Mouse (Mus musculus) adrenal gland, postnatal 25 days (tissue): ENCODE data around the gene Cyp4a14. TPM values are rescaled to one million over a fixed set of nuclear protein-coding genes. Genes with fewer than 3 reads are reported as not detected.
"Not testable (repeated sequence)": the region's sequence is repeated elsewhere in the genome, so short reads cannot be mapped to it uniquely, and the experiment has no call there.

ENCODE experiments used
- DNase-seq: peaks from one replicate; pipeline ENCODE4 v3.0.0; 2021; ENCODE audit warnings: mixed read lengths
- long read RNA-seq: library from polyadenylated mRNA; stranded (forward); transcript quantifications from one replicate; pipeline ENCODE4 v2.0.0, GENCODE M21; 2021
- total RNA-seq: library from RNA; stranded (reverse); gene quantifications from 2 replicates; pipeline ENCODE4 v1.2.3, GENCODE M21; 2021

Gene Cyp4a14
- 2.7 TPM in 1 of 2 replicates, not detected in the other for total RNA-seq
- long read RNA-seq, transcript Cyp4a14-201 (12 exons, 2,496 nt), result major isoform, 11 of 26 reads
- long read RNA-seq, partial matches to known transcripts, result 12 of 26 reads
- long read RNA-seq, other reads (novel, unspliced or antisense), result 3 of 26 reads

GRCm38 (mm10) chr4:115496001-115496400 is at the start of gene Cyp4a14:
Gene Cyp4a14 (minus strand): TSS chr4:115496142.
- no peak for DNase-seq

- no peak for DNase-seq
Measured at GRCm38 (mm10) chr4:115545101-115545500, 49.2 kb upstream of the Cyp4a14 start.

GRCm38 (mm10) chr4:115521766-115522165 is 25.8 kb upstream of the Cyp4a14 start:
- no peak for DNase-seq

- no peak for DNase-seq
Measured at GRCm38 (mm10) chr4:115519444-115519843, 23.5 kb upstream of the Cyp4a14 start.

- not testable (repeated sequence) for DNase-seq
Measured at GRCm38 (mm10) chr4:115518000-115518399, 22.1 kb upstream of the Cyp4a14 start, which contains the start of gene Cyp4a10. Gene Cyp4a10 (plus strand): TSS chr4:115518264.

- DNase-seq, result not testable (repeated sequence)
Measured at GRCm38 (mm10) chr4:115513964-115514363, 18.0 kb upstream of the Cyp4a14 start.

- DNase-seq, result no peak
Measured at GRCm38 (mm10) chr4:115497466-115497865, 1.5 kb upstream of the Cyp4a14 start.

GRCm38 (mm10) chr4:115481006-115481652 is 14.8 kb downstream of the Cyp4a14 start:
- no peak for DNase-seq

GRCm38 (mm10) chr4:115476051-115476450 is 19.9 kb downstream of the Cyp4a14 start:
- DNase-seq, result not testable (repeated sequence)

GRCm38 (mm10) chr4:115473585-115473984 is 22.4 kb downstream of the Cyp4a14 start:
- not testable (repeated sequence) for DNase-seq

GRCm38 (mm10) chr4:115452304-115452703 is 43.6 kb downstream of the Cyp4a14 start, which contains the start of gene Cyp4a30b:
Gene Cyp4a30b (plus strand): TSS chr4:115452604.
- no peak for DNase-seq

- DNase-seq, result no peak
Measured at GRCm38 (mm10) chr4:115450577-115451137, 45.3 kb downstream of the Cyp4a14 start.

Other genes with a start within 250 kb of the Cyp4a14 start
- gene Cyp4a12a, start 197.1 kb downstream of the Cyp4a14 start, total RNA-seq, result not detected in 2 replicates
- 0.38 TPM in 1 of 2 replicates, not detected in the other for gene Cyp4a12b, start 84.5 kb downstream of the Cyp4a14 start, total RNA-seq
- gene Cyp4a30b, start 43.5 kb downstream of the Cyp4a14 start, total RNA-seq, result not detected in 2 replicates
- 2.0 TPM in 1 of 2 replicates, not detected in the other for gene Cyp4a10, start 22.1 kb upstream of the Cyp4a14 start, total RNA-seq
- gene Cyp4a31, start 67.5 kb upstream of the Cyp4a14 start, total RNA-seq, result 0.43 TPM in 1 of 2 replicates, not detected in the other
- gene Cyp4a32, start 104.8 kb upstream of the Cyp4a14 start, total RNA-seq, result 1.3 TPM in 1 of 2 replicates, not detected in the other
- gene Cyp4b1, start 151.6 kb upstream of the Cyp4a14 start, total RNA-seq, result 22.6 and 30.8 TPM in 2 replicates
- 79.3 and 85.8 TPM in 2 replicates for gene Efcab14, start 241.6 kb upstream of the Cyp4a14 start, total RNA-seq